Mouse (Mus musculus): ENCODE measurements around the gene Rbm28.

The Rbm28 gene

GRCm38 (mm10) chr6:29143608-29144007 lies 21.2 kb downstream of the Rbm28 start:
- DNase-seq (ENCODE audit: low read depth) = peak; percentile 66

GRCm38 (mm10) chr6:29137441-29137840 lies 27.4 kb downstream of the Rbm28 start:
- DNase-seq (ENCODE audit: low read depth) = no peak

GRCm38 (mm10) chr6:29133100-29133499 lies 31.7 kb downstream of the Rbm28 start:
- no peak for DNase-seq (ENCODE audit: low read depth)

- DNase-seq (ENCODE audit: low read depth) = no peak
Measured at GRCm38 (mm10) chr6:29126878-29127426, 37.9 kb downstream of the Rbm28 start.

GRCm38 (mm10) chr6:29119990-29120389 lies 44.8 kb downstream of the Rbm28 start:
- no peak for DNase-seq (ENCODE audit: low read depth)

- DNase-seq (ENCODE audit: low read depth) = no peak
Measured at GRCm38 (mm10) chr6:29118963-29119362, 45.8 kb downstream of the Rbm28 start.

- no peak for DNase-seq (ENCODE audit: low read depth)
Measured at GRCm38 (mm10) chr6:29118231-29118630, 46.6 kb downstream of the Rbm28 start.

GRCm38 (mm10) chr6:29117417-29118104 lies 47.2 kb downstream of the Rbm28 start:
- no peak for DNase-seq (ENCODE audit: low read depth)

- no peak for DNase-seq (ENCODE audit: low read depth)
Measured at GRCm38 (mm10) chr6:29115756-29116155, 49.0 kb downstream of the Rbm28 start.

GRCm38 (mm10) chr6:29111501-29111900 lies 53.3 kb downstream of the Rbm28 start:
- DNase-seq (ENCODE audit: low read depth) = no peak

GRCm38 (mm10) chr6:29108376-29108775 lies 56.4 kb downstream of the Rbm28 start:
- no peak for DNase-seq (ENCODE audit: low read depth)

GRCm38 (mm10) chr6:29101248-29101864 lies 63.5 kb downstream of the Rbm28 start:
- DNase-seq (ENCODE audit: low read depth) = no peak

- DNase-seq (ENCODE audit: low read depth) = no peak
Measured at GRCm38 (mm10) chr6:29100423-29100822, 64.4 kb downstream of the Rbm28 start.

- peak; percentile 61 for DNase-seq (ENCODE audit: low read depth)
Measured at GRCm38 (mm10) chr6:29099536-29100170, 65.2 kb downstream of the Rbm28 start.

GRCm38 (mm10) chr6:29092904-29093303 lies 71.9 kb downstream of the Rbm28 start:
- peak; percentile 6 for DNase-seq (ENCODE audit: low read depth)

- no peak for DNase-seq (ENCODE audit: low read depth)
Measured at GRCm38 (mm10) chr6:29092234-29092633, 72.6 kb downstream of the Rbm28 start.

GRCm38 (mm10) chr6:29087921-29088709 lies 76.7 kb downstream of the Rbm28 start:
- DNase-seq (ENCODE audit: low read depth) = peak; percentile 4

GRCm38 (mm10) chr6:29084401-29084800 lies 80.4 kb downstream of the Rbm28 start:
- DNase-seq (ENCODE audit: low read depth) = no peak

- peak; percentile 46 for DNase-seq (ENCODE audit: low read depth)
Measured at GRCm38 (mm10) chr6:29082776-29083354, 81.9 kb downstream of the Rbm28 start.

GRCm38 (mm10) chr6:29081826-29082363 lies 82.9 kb downstream of the Rbm28 start:
- no peak for DNase-seq (ENCODE audit: low read depth)

- no peak for DNase-seq (ENCODE audit: low read depth)
Measured at GRCm38 (mm10) chr6:29079291-29079690, 85.5 kb downstream of the Rbm28 start.

- no peak for DNase-seq (ENCODE audit: low read depth)
Measured at GRCm38 (mm10) chr6:29074133-29074469, 90.7 kb downstream of the Rbm28 start.
